Comparison of ENCODE assay signal across 22 mouse cellular contexts in the genomic region with DNA sequence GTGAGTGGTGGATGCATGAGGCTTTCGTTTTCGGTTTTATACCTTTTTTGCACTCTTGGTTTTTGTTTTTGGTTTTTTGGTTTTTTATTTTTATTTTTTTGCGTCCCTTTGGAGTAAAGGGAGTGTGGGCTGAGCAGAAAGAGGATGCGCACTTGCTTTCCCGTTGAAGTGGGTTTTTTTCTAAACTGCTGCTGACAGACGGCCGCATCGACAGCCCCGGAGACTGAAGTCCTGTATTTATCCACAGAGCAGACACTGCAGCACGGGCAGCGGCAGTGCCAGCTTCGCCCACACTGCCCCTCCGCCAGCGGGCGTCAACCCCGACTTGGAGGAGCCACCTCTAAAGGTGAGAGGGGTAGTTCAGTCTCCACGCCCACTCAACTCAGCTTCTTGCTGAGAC. TPM values are rescaled to one million over a fixed set of nuclear protein-coding genes. Genes with fewer than 3 reads are reported as not detected.
DNase-seq lines count a peak whose midpoint lies in the region.
"Had no signal": no experiment of that assay in that cellular context is flagged by ENCODE, and none has a peak within 500 bp of the region (broad histone marks: within the 10 kb centered on the region; RNA-seq: fewer than 3 reads in every experiment).

No protein-coding gene starts in this region.

- H3K4me3 ChIP-seq in hindbrain, embryonic 10.5 days: no peak overlapping the region
- H3K4me3 ChIP-seq: embryonic facial prominence, embryonic 10.5 days; embryonic facial prominence, embryonic 13.5 days; erythroblast, embryonic 14.5 days; forebrain, embryonic 12.5 days; forebrain, embryonic 15.5 days; gastrocnemius, adult 2 months; hindbrain, embryonic 13.5 days had no signal

- H3K9me3 ChIP-seq in hindbrain, embryonic 10.5 days: no peaks in the 10 kb centered on the region
- H3K9me3 ChIP-seq: embryonic facial prominence, embryonic 10.5 days; embryonic facial prominence, embryonic 13.5 days; forebrain, embryonic 12.5 days; forebrain, embryonic 15.5 days; hindbrain, embryonic 13.5 days had no signal

- WGBS in hindbrain, embryonic 10.5 days: 97% methylated on average over 17 of the region's 17 CpGs

- H3K36me3 ChIP-seq in hindbrain, embryonic 10.5 days: peaks cover 99% of the 10 kb centered on the region

- no peaks in the 10 kb centered on the region for H3K4me1 ChIP-seq in hindbrain, embryonic 10.5 days (replicated peaks)
- H3K4me1 ChIP-seq: embryonic facial prominence, embryonic 10.5 days; embryonic facial prominence, embryonic 13.5 days; forebrain, embryonic 12.5 days; forebrain, embryonic 15.5 days; hindbrain, embryonic 13.5 days had no signal

- H3K27ac ChIP-seq in hindbrain, embryonic 10.5 days: no peak overlapping the region
- H3K27ac ChIP-seq: embryonic facial prominence, embryonic 10.5 days; embryonic facial prominence, embryonic 13.5 days; forebrain, embryonic 12.5 days; forebrain, embryonic 15.5 days; gastrocnemius, adult 2 months; hindbrain, embryonic 13.5 days had no signal

- intact Hi-C loops in left cerebral cortex, postnatal 14 days (cut with DNase I): loop anchor here (5.0 kb wide), 1 partner anchor 40 kb away; no protein-coding TSS in a partner anchor
- intact Hi-C loops in left cerebral cortex, postnatal 36 days (cut with DNase I): no loop called here

- no peaks in the 10 kb centered on the region for H3K27me3 ChIP-seq in hindbrain, embryonic 10.5 days (ENCODE audit: insufficient read depth, poor library complexity, severe bottlenecking)
- H3K27me3 ChIP-seq: embryonic facial prominence, embryonic 13.5 days; forebrain, embryonic 12.5 days; forebrain, embryonic 15.5 days; hindbrain, embryonic 13.5 days had no signal

- peak; percentile 19 to 42 for DNase-seq in left cerebral cortex, adult 18-20 months (ENCODE audit: low spot score in 2 of 2)
- no peak for DNase-seq in left cerebral cortex, postnatal 14 days (ENCODE audit: low spot score in 2 of 2)
- DNase-seq in left cerebral cortex, postnatal 36 days (ENCODE audit: low spot score in 2 of 2): peak; percentile 22 to 34
- DNase-seq in left cerebral cortex, adult 8-10 months (ENCODE audit: low spot score in 2 of 2): no peak
- DNase-seq in brain, adult 2 months (ENCODE audit: low read depth, low spot score): peak; percentile 37
- no peak for DNase-seq in hindbrain, embryonic 10.5 days (ENCODE audit: low spot score)
- DNase-seq: adrenal gland, adult 2 months; adrenal gland, postnatal 14 days; cerebellum, adult 11-12 months; cerebellum, adult 8-10 months; cerebellum, postnatal 10 days; cerebellum, postnatal 36 days; embryo, embryonic 11 days; gastrocnemius, adult 2 months; gastrocnemius, postnatal 14 days; heart, adult 11 months had no signal

RNA-seq across cellular contexts. Expression of a gene that starts 45.6 kb away (rescaled TPM):
- 10 to 100 TPM; 16.2 to 27.7 TPM for total RNA-seq in left cerebral cortex, adult 18-20 months (2021)
- 10 to 100 TPM; 13.5 to 16.7 TPM for total RNA-seq in left cerebral cortex, postnatal 14 days (2021)
- 10 to 100 TPM; 16.1 to 21.0 TPM for total RNA-seq in left cerebral cortex, postnatal 36 days (2021)
- total RNA-seq in left cerebral cortex, adult 8-10 months (2022): 10 to 100 TPM; 23.7 to 32.4 (median 28.6) TPM
- 51.1 and 55.1 TPM in 2 replicates for polyA plus RNA-seq in hindbrain, embryonic 10.5 days (2016; fragmentation: Nextera tagmentation; extraction: Ambion mirVana)

Comparison
In these comparisons a context has a peak if more than half of its experiments do, and no peak if none do; other contexts are left out.
1. DNase-seq: peak in left cerebral cortex, adult 18-20 months (2 of 2), left cerebral cortex, postnatal 36 days (2 of 2) and brain, adult 2 months (single experiment); none in left cerebral cortex, postnatal 14 days (0 of 2), left cerebral cortex, adult 8-10 months (0 of 2) and hindbrain, embryonic 10.5 days (single experiment).